Mouse (Mus musculus) cerebellum, adult 2 months (tissue): Measurements from ENCODE around the gene 1700025G04Rik. TPM values are rescaled to one million over a fixed set of nuclear protein-coding genes. Genes with fewer than 3 reads are reported as not detected.

Experiments
- DNase-seq, 2 experiments: peaks; one replicate each; pipeline ENCODE4 v3.0.0; 2021
- H3K27ac ChIP-seq: fragments of 200-500 bp; 2 replicates; pipeline ENCODE4 v1.5.1; 2012; ENCODE audit warnings: low read length, control low read depth, inconsistent platforms; ENCODE audit not compliant: insufficient read depth
- H3K27me3 ChIP-seq: fragments of 200-500 bp; 2 replicates; pipeline ENCODE4 v1.6.1; 2012; ENCODE audit warnings: inconsistent platforms, mild to moderate bottlenecking, low read length, moderate library complexity; ENCODE audit not compliant: control insufficient read depth, insufficient read depth
- H3K4me1 ChIP-seq: fragments of 200-500 bp; 2 replicates; pipeline ENCODE4 v1.6.1; 2011; ENCODE audit warnings: low read length; ENCODE audit not compliant: control insufficient read depth, insufficient read depth
- H3K4me3 ChIP-seq: fragments of 200-500 bp; replicated peaks from 2 replicates; pipeline ENCODE3; 2011; ENCODE audit warnings: mild to moderate bottlenecking, low read depth, low read length, control low read depth; ENCODE audit not compliant: insufficient read depth
- CTCF ChIP-seq: fragments of 200-500 bp; IDR thresholded peaks from 2 replicates; pipeline ENCODE4 v1.5.1; 2011; ENCODE audit warnings: low read depth, mild to moderate bottlenecking, control low read depth, low read length, moderate library complexity, borderline replicate concordance; ENCODE audit not compliant: insufficient read depth
- POLR2A ChIP-seq: fragments of 200-500 bp; IDR thresholded peaks from 2 replicates; pipeline ENCODE4 v1.6.1; 2011; ENCODE audit warnings: low read length, control low read depth, borderline replicate concordance; ENCODE audit not compliant: insufficient read depth
- WGBS: fragments of 180-500 bp; shearing (Covaris S2); methylation state at CpG from one replicate; pipeline ENCODE4 v1.1.7; 2018; 5-methylcytosine and 5-hydroxymethylcytosine counted together
- polyA plus RNA-seq: library from polyadenylated mRNA; depleted of rRNA; stranded (reverse); fragments of >200 nt; gene quantifications from 2 replicates; pipeline ENCODE4 v1.2.3, GENCODE M21; 2012

The 1700025G04Rik gene
- polyA plus RNA-seq, 1 experiment, result 27.9 TPM

GRCm38 (mm10) chr1:152039588-152039987, 50.3 kb downstream of the 1700025G04Rik start:
- Histone ChIP-seq H3K27ac (no peak overlapping the region), H3K4me3 (no peak overlapping the region), H3K4me1 (peaks cover 13% of the 10 kb centered on the region), H3K27me3 (no peaks in the 10 kb centered on the region; the same call in 1 of the 2 replicates)
- no peak for DNase-seq
- WGBS, result 89% methylated on average over 8 of the region's 8 CpGs
- TF ChIP-seq POLR2A, result no peak
- TF ChIP-seq CTCF, result no peak

DNA sequence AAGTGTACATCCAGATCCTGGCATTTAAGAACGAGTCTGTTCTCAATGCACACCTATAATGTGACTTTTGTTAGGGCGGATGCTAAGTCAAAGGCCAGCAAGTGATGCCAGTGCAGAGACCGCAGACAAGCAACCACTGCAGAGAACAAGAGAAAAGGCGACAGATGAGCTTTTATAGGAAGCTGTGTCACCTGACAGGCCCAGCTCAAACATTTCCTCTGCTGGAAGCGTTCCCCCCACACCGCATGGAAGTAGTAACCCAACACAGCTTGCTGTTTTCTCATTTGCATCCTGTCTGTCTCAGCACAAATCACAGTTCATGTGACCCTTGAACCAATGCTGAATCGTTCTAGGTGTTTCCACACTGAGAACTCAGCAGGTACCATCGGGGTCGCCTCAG, 51.8 kb downstream of the 1700025G04Rik start:
- WGBS, result 34% methylated on average over 9 of the region's 9 CpGs

GRCm38 (mm10) chr1:152037589-152037988, 52.3 kb downstream of the 1700025G04Rik start:
- Histone ChIP-seq H3K4me1 (peaks cover 13% of the 10 kb centered on the region), H3K27ac (no peak overlapping the region), H3K4me3 (no peak overlapping the region), H3K27me3 (no peaks in the 10 kb centered on the region; the same call in 1 of the 2 replicates)
- TF ChIP-seq POLR2A, result no peak
- TF ChIP-seq CTCF, result no peak
- no peak for DNase-seq
- WGBS, result 42% methylated on average over 4 of the region's 4 CpGs

More for the DNA sequence above, 51.8 kb downstream of the 1700025G04Rik start:
- Histone ChIP-seq H3K4me3 (no peak overlapping the region), H3K4me1 (peaks cover 13% of the 10 kb centered on the region), H3K27me3 (no peaks in the 10 kb centered on the region; the same call in 1 of the 2 replicates), H3K27ac (peak overlapping the region; percentile 40; the same call in 1 of the 2 replicates)
- no peak for TF ChIP-seq POLR2A
- no peak for TF ChIP-seq CTCF
- DNase-seq, result no peak

DNA sequence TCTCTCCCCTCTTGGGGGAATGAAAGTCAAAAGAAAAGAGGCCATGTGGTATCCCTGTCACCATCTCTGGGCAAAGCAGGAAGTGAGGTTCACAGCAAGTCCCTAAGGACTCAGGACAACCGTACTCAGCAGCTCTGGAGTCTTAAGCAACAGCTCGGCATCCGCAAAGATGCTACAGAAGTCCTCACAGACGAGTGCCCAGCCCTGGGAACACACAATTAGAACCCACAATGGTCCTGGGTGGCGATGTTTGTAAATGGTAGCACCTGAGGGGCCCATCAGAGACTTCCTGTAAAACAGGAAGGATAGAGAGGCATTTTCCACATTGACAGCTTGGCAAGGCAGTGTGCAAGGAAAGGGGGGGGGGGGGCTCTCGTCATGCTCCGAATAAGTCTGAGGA, 55.2 kb downstream of the 1700025G04Rik start:
- Histone ChIP-seq H3K4me1 (peaks cover 13% of the 10 kb centered on the region), H3K27me3 (no peaks in the 10 kb centered on the region; the same call in 1 of the 2 replicates), H3K4me3 (no peak overlapping the region), H3K27ac (no peak overlapping the region)
- TF ChIP-seq CTCF (no peak), POLR2A (no peak)
- 37% methylated on average over 7 of the region's 7 CpGs for WGBS
- no peak for DNase-seq

DNA sequence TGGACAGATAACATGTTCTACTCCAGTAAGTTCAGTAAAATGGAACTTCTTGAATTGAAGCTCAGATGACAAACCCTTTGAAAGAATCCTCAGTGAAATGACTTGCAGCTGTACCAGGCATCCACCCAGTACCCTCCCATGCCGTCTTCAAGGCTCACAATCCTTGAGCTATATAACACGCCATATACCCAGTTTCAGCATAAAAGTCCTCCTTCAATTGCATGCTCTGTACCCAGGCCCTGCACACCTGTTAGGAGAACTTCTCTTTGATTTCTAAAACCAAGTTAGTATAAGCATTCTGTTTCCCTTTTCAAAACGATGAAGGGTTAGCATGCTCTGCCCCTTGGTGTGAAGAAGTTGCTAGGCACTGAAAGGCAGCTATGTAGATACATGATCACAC, 56.2 kb downstream of the 1700025G04Rik start:
- DNase-seq, result no peak
- Histone ChIP-seq H3K27ac (no peak overlapping the region), H3K27me3 (no peaks in the 10 kb centered on the region; the same call in 1 of the 2 replicates), H3K4me1 (peaks cover 13% of the 10 kb centered on the region), H3K4me3 (no peak overlapping the region)
- 65% methylated on average over 3 of the region's 3 CpGs for WGBS
- TF ChIP-seq CTCF (no peak), POLR2A (no peak)

GRCm38 (mm10) chr1:152032144-152032543, 57.8 kb downstream of the 1700025G04Rik start:
- Histone ChIP-seq H3K4me3 (no peak overlapping the region), H3K4me1 (peaks cover 5% of the 10 kb centered on the region), H3K27me3 (no peaks in the 10 kb centered on the region; the same call in 1 of the 2 replicates), H3K27ac (no peak overlapping the region)
- TF ChIP-seq CTCF, result no peak
- TF ChIP-seq POLR2A, result no peak
- DNase-seq, result no peak
- 79% methylated on average over 5 of the region's 5 CpGs for WGBS

DNA sequence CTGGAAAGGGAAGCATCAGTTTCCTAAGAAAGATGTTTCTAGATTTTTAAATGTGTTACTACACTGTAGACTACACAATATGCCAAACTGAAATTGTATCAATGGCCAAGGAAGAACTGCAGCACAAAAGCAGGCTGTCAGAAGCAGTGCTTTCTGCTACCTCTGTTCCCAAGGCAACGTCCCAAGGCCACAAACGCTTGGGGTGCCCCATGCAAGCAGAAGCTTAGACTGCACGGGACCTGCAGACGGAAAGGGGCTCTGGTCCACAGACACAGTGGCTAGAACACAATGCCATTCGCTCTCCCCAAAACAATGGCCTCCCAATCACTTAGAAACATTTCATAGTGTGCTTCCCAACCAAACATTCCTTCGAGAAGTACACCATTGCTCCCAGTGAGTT, 59.4 kb downstream of the 1700025G04Rik start:
- peaks cover 11% of the 10 kb centered on the region for H3K4me1 ChIP-seq
- H3K4me3 ChIP-seq, result no peak overlapping the region
- no peaks in the 10 kb centered on the region; the same call in 1 of the 2 replicates for H3K27me3 ChIP-seq
- DNase-seq, result no peak
- H3K27ac ChIP-seq, result no peak overlapping the region
- TF ChIP-seq POLR2A (no peak), CTCF (no peak)
- 62% methylated on average over 6 of the region's 6 CpGs for WGBS

- TF ChIP-seq CTCF, result no peak
- TF ChIP-seq POLR2A, result no peak
- no peak for DNase-seq
- H3K4me1 ChIP-seq, result peaks cover 14% of the 10 kb centered on the region
- no peaks in the 10 kb centered on the region for H3K27me3 ChIP-seq
- 85% methylated on average over 4 of the region's 4 CpGs for WGBS
- no peak overlapping the region for H3K27ac ChIP-seq
- no peak overlapping the region for H3K4me3 ChIP-seq
These were observed 61.2 kb downstream of the 1700025G04Rik start for GRCm38 (mm10) chr1:152028718-152029117.
